Mouse (Mus musculus): ENCODE measurements at regions not wholly inside any gene's neighbourhood (a gene's known extent, or its start where the extent isn't known, plus 50 kb on each side); places are given as distances from the start of the nearest gene placed in this dataset.
"Not testable (repeated sequence)": the region's sequence is repeated elsewhere in the genome, so short reads cannot be mapped to it uniquely, and the experiment has no call there.

- 53% methylated on average over 2 of the region's 2 CpGs for WGBS
- Histone ChIP-seq H3K4me2 (replicated peaks) (no peak overlapping the region), H3K36me3 (no peaks in the 10 kb centered on the region), H3K9me3 (no peaks in the 10 kb centered on the region), H3K4me1 (replicated peaks) (no peaks in the 10 kb centered on the region), H3K27ac (no peak overlapping the region), H3K4me3 (replicated peaks) (no peak overlapping the region), H3K27me3 (replicated peaks) (no peaks in the 10 kb centered on the region), H3K9ac (no peak overlapping the region)
- ATAC-seq, result no peak
These were observed 167.0 kb upstream of the Hsf2 start for GRCm38 (mm10) chr10:57319171-57319570.

DNA sequence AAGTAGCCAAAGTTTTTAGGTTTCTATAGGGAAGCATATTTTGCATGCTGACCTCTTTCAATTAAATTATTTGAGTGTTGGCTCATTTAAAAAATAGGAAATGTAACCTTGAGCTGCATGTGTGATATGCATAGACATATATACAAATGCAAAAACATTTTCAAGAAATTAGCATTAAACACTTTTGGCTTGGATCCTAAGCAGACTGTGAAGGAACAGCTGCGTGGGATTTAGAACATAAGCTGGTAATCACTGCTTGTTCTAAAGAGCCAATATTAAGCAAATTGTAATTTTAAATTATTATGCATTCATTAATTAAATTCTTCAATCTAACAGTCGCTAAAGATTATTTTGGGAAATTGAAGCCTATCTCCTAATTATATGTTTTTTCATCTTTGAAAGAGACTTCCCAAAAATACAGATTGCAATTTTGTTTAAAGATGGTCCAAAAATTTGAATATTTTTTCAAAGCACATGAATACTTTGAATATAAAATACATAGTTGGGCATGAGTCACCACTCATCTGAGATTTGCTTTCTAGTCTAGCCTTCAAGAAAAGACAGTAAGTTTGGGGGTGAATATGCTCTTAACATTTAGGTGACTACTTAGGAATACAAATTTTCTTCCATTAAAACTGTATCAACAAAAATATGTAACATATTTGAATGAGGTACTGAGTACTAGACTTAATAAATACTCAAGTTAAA is 163.3 kb upstream of the Hsf2 start:
- WGBS, result 75% methylated on average over 2 of the region's 2 CpGs
- no peak overlapping the region for H3K9ac ChIP-seq
- no peaks in the 10 kb centered on the region for H3K27me3 ChIP-seq (replicated peaks)
- H3K4me1 ChIP-seq (replicated peaks), result no peaks in the 10 kb centered on the region
- ATAC-seq, result no peak
- no peak overlapping the region for H3K4me3 ChIP-seq (replicated peaks)
- no peaks in the 10 kb centered on the region for H3K36me3 ChIP-seq
- H3K27ac ChIP-seq, result no peak overlapping the region
- H3K4me2 ChIP-seq (replicated peaks), result no peak overlapping the region
- no peaks in the 10 kb centered on the region for H3K9me3 ChIP-seq

GRCm38 (mm10) chr10:57324226-57324625 is 162.0 kb upstream of the Hsf2 start:
- no peak overlapping the region for H3K9ac ChIP-seq
- no peak overlapping the region for H3K4me2 ChIP-seq (replicated peaks)
- no peaks in the 10 kb centered on the region for H3K4me1 ChIP-seq (replicated peaks)
- no peak for ATAC-seq
- H3K36me3 ChIP-seq, result no peaks in the 10 kb centered on the region
- H3K27me3 ChIP-seq (replicated peaks), result no peaks in the 10 kb centered on the region
- no peaks in the 10 kb centered on the region for H3K9me3 ChIP-seq
- H3K4me3 ChIP-seq (replicated peaks), result no peak overlapping the region
- H3K27ac ChIP-seq, result no peak overlapping the region
- WGBS, result 58% methylated on average over 1 of the region's 1 CpGs

- not testable (repeated sequence) for H3K9ac ChIP-seq; H3K4me2 ChIP-seq (replicated peaks); H3K27me3 ChIP-seq (replicated peaks); H3K36me3 ChIP-seq; H3K4me3 ChIP-seq (replicated peaks); H3K27ac ChIP-seq; ATAC-seq; H3K4me1 ChIP-seq (replicated peaks); H3K9me3 ChIP-seq
- 98% methylated on average over 1 of the region's 1 CpGs for WGBS
These were observed 123.4 kb upstream of the Hsf2 start for GRCm38 (mm10) chr10:57362781-57363180.
